Mouse (Mus musculus) activated CD4-positive, CD25-positive, alpha-beta regulatory T cell, adult 9 weeks (primary cell): ENCODE data around the gene Col23a1. TPM values are rescaled to one million over a fixed set of nuclear protein-coding genes. Genes with fewer than 3 reads are reported as not detected.

Source experiments
- polyA plus RNA-seq: library from polyadenylated mRNA; unstranded; fragments of 100-300 nt; shearing (Covaris generic); gene quantifications from one replicate; pipeline ENCODE4 v1.2.1, GENCODE M21; 2017

The Col23a1 gene
- polyA plus RNA-seq, result 2.2 TPM

GRCm38 (mm10) chr11:51289564-51290041 lies at the start of gene Col23a1:
TSS of gene Col23a1 (plus strand) at chr11:51289920.

GRCm38 (mm10) chr11:51261680-51262219 lies 28.0 kb upstream of the Col23a1 start, which contains the start of gene Clk4:
TSS of gene Clk4 (plus strand) at chr11:51261730.

GRCm38 (mm10) chr11:51262342-51263285 lies 27.1 kb upstream of the Col23a1 start, which contains the start of gene BC049762:
TSS of gene BC049762 (minus strand) at chr11:51263046.

DNA sequence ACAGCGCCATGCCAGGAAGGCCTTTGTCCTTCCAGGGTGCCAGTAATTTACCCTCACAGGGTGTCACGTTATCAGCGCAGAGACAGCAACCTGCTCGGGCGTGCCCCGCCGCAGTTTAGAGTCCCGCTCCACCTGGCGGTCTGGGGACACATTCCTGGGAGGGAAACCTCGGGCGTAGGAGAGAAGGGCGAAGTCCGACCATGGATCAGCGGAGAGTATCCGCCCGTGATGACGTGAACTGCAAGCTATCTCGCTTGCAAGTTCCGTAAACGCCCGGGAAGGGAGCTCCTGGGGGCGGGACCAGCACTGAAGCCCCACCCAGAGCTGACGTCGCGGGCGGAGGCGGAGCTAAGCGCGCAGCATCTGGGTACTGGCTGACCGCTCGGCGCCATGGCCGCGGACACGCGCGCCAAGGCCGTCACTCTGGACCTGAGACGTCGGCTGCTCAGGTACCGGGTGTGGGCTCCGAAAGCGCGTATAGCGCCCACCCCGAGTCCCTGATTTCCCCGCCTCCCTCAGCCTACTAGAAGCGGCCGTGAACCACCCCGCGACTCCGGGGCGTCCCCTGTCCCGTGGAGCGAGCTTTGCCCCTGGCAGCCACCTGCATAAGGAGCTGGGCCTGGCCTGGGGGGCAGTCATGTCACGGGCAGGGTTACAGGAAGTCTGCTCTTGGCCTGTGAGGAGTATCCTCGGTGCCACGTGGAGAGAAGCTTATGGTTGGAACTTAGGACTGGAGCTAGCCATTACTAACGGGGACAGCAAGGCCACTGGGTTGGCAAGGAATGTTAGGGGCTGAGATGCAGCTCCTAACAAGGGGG lies 294.9 kb downstream of the Col23a1 start, which contains the start of gene Phykpl:
Gene Phykpl, plus strand, starts transcription at position 327 of the 818 bp plus-strand sequence.

DNA sequence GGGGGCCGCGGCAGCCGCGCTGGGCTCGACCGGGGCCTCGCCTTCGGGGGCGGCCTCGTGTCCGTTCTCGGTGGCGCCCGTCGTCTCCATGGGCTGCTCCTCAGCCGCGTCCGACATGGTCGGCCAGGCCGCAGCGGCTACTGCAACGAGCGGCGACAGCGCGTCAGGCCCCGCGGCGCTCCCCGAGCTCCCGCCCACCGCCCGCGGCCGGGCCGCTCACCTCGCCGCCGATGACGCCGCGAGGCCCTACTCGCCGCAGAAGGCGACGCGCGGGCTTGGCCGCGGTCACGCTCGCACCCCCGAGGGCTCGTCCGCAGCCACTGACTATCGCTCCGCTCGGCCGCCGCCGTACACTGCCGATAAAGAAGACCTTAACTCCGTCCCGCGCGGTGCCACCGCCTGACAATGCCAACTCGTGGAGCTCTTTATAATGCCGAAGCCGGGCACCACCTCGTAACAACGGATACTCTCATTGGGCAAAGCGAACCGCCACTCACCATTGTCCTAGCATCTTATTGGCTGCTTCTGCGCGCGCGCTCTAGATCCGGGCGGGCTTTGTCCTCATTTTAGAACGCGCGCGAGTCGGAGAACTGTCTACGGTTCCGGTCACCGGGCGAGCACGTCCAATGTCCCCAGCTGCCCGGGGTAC lies 316.9 kb downstream of the Col23a1 start, which contains the start of gene Hnrnpab:
Gene Hnrnpab, minus strand, starts transcription at position 401 of the 649 bp plus-strand sequence.

DNA sequence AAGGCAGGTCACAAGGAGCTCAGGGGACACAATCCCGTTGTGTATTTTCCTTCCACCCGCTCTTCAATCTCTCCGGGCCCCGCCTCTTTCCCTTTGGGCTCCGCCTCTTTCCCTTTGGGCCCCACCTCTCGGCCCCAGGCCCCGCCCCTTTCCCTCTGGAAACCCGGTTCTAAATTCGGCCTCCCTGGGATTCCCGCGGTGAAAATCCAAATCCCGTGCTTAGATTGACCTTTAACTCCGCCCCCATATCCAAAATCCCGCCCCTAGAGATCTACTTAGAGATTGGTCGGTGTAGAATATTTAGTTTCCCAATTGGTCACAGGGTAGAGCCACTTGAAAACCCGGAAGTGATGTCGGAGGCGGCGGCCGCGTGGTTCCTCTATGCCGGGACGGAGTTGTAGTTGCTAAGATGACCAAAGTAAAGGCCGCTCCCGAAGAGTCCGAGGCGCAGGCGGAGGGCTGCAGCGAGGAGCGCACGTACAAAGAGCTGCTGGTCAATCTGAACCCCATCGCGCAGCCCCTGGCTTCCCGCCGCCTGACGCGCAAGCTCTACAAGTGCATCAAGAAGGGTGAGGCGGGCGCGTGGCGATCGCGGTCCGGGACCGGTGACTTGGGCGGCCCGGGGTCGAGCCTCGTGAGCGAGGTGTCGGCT lies 329.8 kb downstream of the Col23a1 start, which contains the start of gene Nhp2:
Gene Nhp2, plus strand, starts transcription at position 327 of the 652 bp plus-strand sequence.

Other genes starting within 250 kb of the Col23a1 start
- gene Olfr1375, start 241.8 kb upstream of the Col23a1 start, polyA plus RNA-seq, result not detected
- gene Zfp354a, start 230.7 kb upstream of the Col23a1 start, polyA plus RNA-seq, result not detected
- gene Gm12569, start 69.4 kb upstream of the Col23a1 start, polyA plus RNA-seq, result not detected
- 244 TPM for gene Clk4, start 28.2 kb upstream of the Col23a1 start, polyA plus RNA-seq
- gene BC049762, start 26.9 kb upstream of the Col23a1 start, polyA plus RNA-seq, result not detected